In the genomic region with DNA sequence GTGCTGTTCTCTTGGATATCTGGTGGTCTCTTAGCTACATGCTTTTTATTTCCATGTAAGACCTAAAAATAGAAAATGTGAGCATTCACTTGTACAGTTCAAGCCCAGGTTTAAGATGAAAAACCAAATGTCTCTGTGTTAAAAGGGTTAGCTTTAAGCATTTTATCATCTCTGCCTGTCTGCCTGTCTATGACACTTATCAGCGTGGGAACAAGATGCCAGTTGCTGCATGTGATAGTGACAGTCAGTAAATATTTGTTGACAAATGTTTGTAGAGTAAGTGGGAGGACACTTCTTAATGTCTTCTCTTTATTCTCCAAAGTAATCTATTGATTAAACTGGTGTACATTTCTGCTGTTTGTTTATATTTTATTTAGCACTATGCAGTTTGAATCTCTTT, we compare ENCODE assay signal across 22 mouse cellular contexts. TPM values are rescaled to one million over a fixed set of nuclear protein-coding genes. Genes with fewer than 3 reads are reported as not detected.
A peak's percentile ranks its signal among the peaks of the same experiment; 100 is the strongest.
DNase-seq lines count a peak whose midpoint lies in the region; ATAC-seq and TF ChIP-seq lines count a peak whose summit lies in the region.
"Had no signal": no experiment of that assay in that cellular context is flagged by ENCODE, and none has a peak within 500 bp of the region (broad histone marks: within the 10 kb centered on the region; RNA-seq: fewer than 3 reads in every experiment).

No protein-coding gene starts in this region.

- intact Hi-C loops in gastrocnemius, adult 2 months (cut with DNase I), result no loop called here

- TF ChIP-seq EP300 in MEL (IDR thresholded peaks at IDR 0.05; ENCODE audit: low read depth in 1 of 2, low read length in 2 of 2), result peak in 1 of 2 experiments; percentile 10; a peak in 1 of 4 replicates
- TF ChIP-seq EP300 in liver, postnatal 0 days (IDR thresholded peaks at IDR 0.05; ENCODE audit: low read depth), result peak; percentile 76; the same call in 1 of the 2 replicates

- TF ChIP-seq RAD21 in MEL (IDR thresholded peaks at IDR 0.05; ENCODE audit: low read depth, low read length), result no peak

- H3K36me3 ChIP-seq in MEL (ENCODE audit: control insufficient read depth in 1 of 2, insufficient read depth in 2 of 2, low read length in 2 of 2), result peaks cover 0 to 5% of the 10 kb centered on the region in 2 experiments; a peak in 2 of 4 replicates
- H3K36me3 ChIP-seq in liver, embryonic 13.5 days, result no peaks in the 10 kb centered on the region
- H3K36me3 ChIP-seq in liver, postnatal 0 days (replicated peaks; ENCODE audit: insufficient read depth, low read length), result no peaks in the 10 kb centered on the region
- no peaks in the 10 kb centered on the region for H3K36me3 ChIP-seq in forebrain, embryonic 10.5 days (replicated peaks)
- H3K36me3 ChIP-seq: embryonic facial prominence, embryonic 13.5 days; forebrain, embryonic 15.5 days; G1E; heart, embryonic 15.5 days; hindbrain, embryonic 10.5 days had no signal

- H3K79me2 ChIP-seq in MEL (ENCODE audit: control insufficient read depth, insufficient read depth, low read length, poor library complexity), result no peaks in the 10 kb centered on the region

- no peak overlapping the region for H3K4me2 ChIP-seq in liver, embryonic 13.5 days
- no peak overlapping the region for H3K4me2 ChIP-seq in liver, postnatal 0 days (ENCODE audit: low read depth, low read length)
- H3K4me2 ChIP-seq: embryonic facial prominence, embryonic 13.5 days; forebrain, embryonic 15.5 days; heart, embryonic 11.5 days; heart, embryonic 15.5 days; hindbrain, embryonic 14.5 days had no signal

- H3K27ac ChIP-seq in gastrocnemius, adult 2 months, result peak overlapping the region; percentile 83
- no peak overlapping the region for H3K27ac ChIP-seq in MEL (ENCODE audit: control insufficient read depth, low read depth, low read length)
- H3K27ac ChIP-seq in liver, embryonic 13.5 days, result peak overlapping the region; percentile 62
- no peak overlapping the region for H3K27ac ChIP-seq in liver, postnatal 0 days (ENCODE audit: low read depth)
- no peak overlapping the region for H3K27ac ChIP-seq in forebrain, embryonic 10.5 days
- H3K27ac ChIP-seq: embryonic facial prominence, embryonic 13.5 days; forebrain, embryonic 15.5 days; heart, embryonic 15.5 days; hindbrain, embryonic 10.5 days; hindbrain, embryonic 14.5 days had no signal

- peak overlapping the region; percentile 72 for H3K4me3 ChIP-seq in gastrocnemius, adult 2 months
- H3K4me3 ChIP-seq in MEL (ENCODE audit: control insufficient read depth in 1 of 2, insufficient read depth in 1 of 2, low read depth in 2 of 2, low read length in 2 of 2), result no peak overlapping the region
- no peak overlapping the region for H3K4me3 ChIP-seq in liver, embryonic 13.5 days (replicated peaks)
- no peak overlapping the region for H3K4me3 ChIP-seq in liver, postnatal 0 days (ENCODE audit: low read depth, low read length)
- H3K4me3 ChIP-seq in forebrain, embryonic 10.5 days, result no peak overlapping the region
- H3K4me3 ChIP-seq: embryonic facial prominence, embryonic 13.5 days; forebrain, embryonic 15.5 days; heart, embryonic 15.5 days; hindbrain, embryonic 10.5 days had no signal

- TF ChIP-seq CTCF in gastrocnemius, adult 2 months (IDR thresholded peaks at IDR 0.05), result no peak
- no peak for TF ChIP-seq CTCF in MEL (IDR thresholded peaks at IDR 0.05 in 2 of 3, conservative IDR thresholded peaks at IDR 0.05 in 1 of 3; ENCODE audit: control insufficient read depth in 1 of 3, insufficient read depth in 1 of 3, low read depth in 2 of 3, low read length in 3 of 3, poor library complexity in 1 of 3, severe bottlenecking in 1 of 3)
- TF ChIP-seq CTCF in liver, postnatal 0 days (IDR thresholded peaks at IDR 0.05; ENCODE audit: low read depth), result no peak

- no peak overlapping the region for H3K9ac ChIP-seq in MEL (ENCODE audit: control insufficient read depth, low read depth, low read length, poor library complexity, severe bottlenecking)
- H3K9ac ChIP-seq in liver, embryonic 13.5 days, result peak overlapping the region; percentile 4; the same call in 1 of the 2 replicates
- H3K9ac ChIP-seq in liver, postnatal 0 days (replicated peaks), result no peak overlapping the region
- H3K9ac ChIP-seq: embryonic facial prominence, embryonic 13.5 days; forebrain, embryonic 15.5 days; heart, embryonic 15.5 days; hindbrain, embryonic 14.5 days had no signal

- no peak for TF ChIP-seq POLR2A in MEL (IDR thresholded peaks at IDR 0.05; ENCODE audit: control insufficient read depth in 1 of 2, insufficient read depth in 1 of 2, low read depth in 1 of 2, low read length in 2 of 2, poor library complexity in 1 of 2)

- no peaks in the 10 kb centered on the region for H3K9me3 ChIP-seq in MEL (replicated peaks; ENCODE audit: insufficient read depth, low read length)
- H3K9me3 ChIP-seq in liver, embryonic 13.5 days (replicated peaks), result no peaks in the 10 kb centered on the region
- no peaks in the 10 kb centered on the region for H3K9me3 ChIP-seq in liver, postnatal 0 days (ENCODE audit: low read length)
- H3K9me3 ChIP-seq in forebrain, embryonic 10.5 days, result no peaks in the 10 kb centered on the region
- H3K9me3 ChIP-seq: embryonic facial prominence, embryonic 13.5 days; forebrain, embryonic 15.5 days; G1E; heart, embryonic 15.5 days; hindbrain, embryonic 10.5 days had no signal

- no peak for DNase-seq in gastrocnemius, adult 2 months
- no peak for DNase-seq in gastrocnemius, adult 18-20 months (ENCODE audit: low spot score)
- no peak for DNase-seq in MEL (ENCODE audit: low read depth, low spot score)
- no peak for DNase-seq in liver, embryonic 13.5 days
- no peak for DNase-seq in liver, postnatal 0 days
- no peak for DNase-seq in forebrain, embryonic 10.5 days (ENCODE audit: extremely low spot score, low spot score)
- no peak for DNase-seq in adrenal gland, postnatal 36 days
- DNase-seq in spleen, postnatal 4 days (ENCODE audit: low spot score in 2 of 2), result no peak
- DNase-seq: adrenal gland, postnatal 10 days; B cell, adult 2 months; cerebellum, adult 18-20 months; cerebellum, adult 9-11 months; cerebellum, postnatal 36 days; gastrocnemius, postnatal 25 days had no signal

- H3K27me3 ChIP-seq in MEL (ENCODE audit: control insufficient read depth in 1 of 2, insufficient read depth in 2 of 2, low read length in 2 of 2), result no peaks in the 10 kb centered on the region
- H3K27me3 ChIP-seq in liver, embryonic 13.5 days, result no peaks in the 10 kb centered on the region
- no peaks in the 10 kb centered on the region for H3K27me3 ChIP-seq in liver, postnatal 0 days (ENCODE audit: insufficient read depth, low read length)
- H3K27me3 ChIP-seq in forebrain, embryonic 10.5 days (ENCODE audit: poor library complexity, severe bottlenecking), result no peaks in the 10 kb centered on the region
- H3K27me3 ChIP-seq: forebrain, embryonic 15.5 days; heart, embryonic 15.5 days had no signal

- peaks cover 5 to 11% of the 10 kb centered on the region in 2 experiments for H3K4me1 ChIP-seq in MEL (ENCODE audit: control insufficient read depth in 1 of 2, insufficient read depth in 2 of 2, low read length in 2 of 2)
- peaks cover 36% of the 10 kb centered on the region for H3K4me1 ChIP-seq in liver, embryonic 13.5 days (replicated peaks)
- peaks cover 9% of the 10 kb centered on the region; the same call in 1 of the 2 replicates for H3K4me1 ChIP-seq in liver, postnatal 0 days (ENCODE audit: insufficient read depth)
- H3K4me1 ChIP-seq in forebrain, embryonic 10.5 days, result no peaks in the 10 kb centered on the region
- H3K4me1 ChIP-seq: embryonic facial prominence, embryonic 13.5 days; forebrain, embryonic 15.5 days; hindbrain, embryonic 10.5 days had no signal

- 24% methylated on average over 1 of the region's 1 CpGs for WGBS in liver, embryonic 13.5 days (ENCODE audit: insufficient replicate concordance)
- 34% methylated on average over 1 of the region's 1 CpGs for WGBS in liver, postnatal 0 days (ENCODE audit: insufficient replicate concordance)
- WGBS in forebrain, embryonic 10.5 days, result 90% methylated on average over 1 of the region's 1 CpGs

- ATAC-seq in liver, embryonic 13.5 days (ENCODE audit: low read depth), result peak; percentile 73
- ATAC-seq in liver, postnatal 0 days, result no peak
- ATAC-seq: CD4-positive, CD25-positive, alpha-beta regulatory T cell, adult 4 months; forebrain, embryonic 15.5 days had no signal

TF ChIP-seq in MEL, 35 proteins besides CTCF, POLR2A, EP300 and RAD21:
- TF ChIP-seq GATA1 (IDR thresholded peaks at IDR 0.05; ENCODE audit: low read depth, low read length) (peak; percentile 48; the same call in 1 of the 2 replicates), USF1 (IDR thresholded peaks at IDR 0.05; ENCODE audit: low read depth, low read length) (no peak), MAFK (IDR thresholded peaks at IDR 0.05; ENCODE audit: borderline replicate concordance, low read depth, low read length) (no peak), KAT2A (conservative IDR thresholded peaks at IDR 0.05; ENCODE audit: low read depth, low read length) (no peak), MAX (IDR thresholded peaks at IDR 0.05; ENCODE audit: low read length) (no peak), ZMIZ1 (IDR thresholded peaks at IDR 0.05; ENCODE audit: low read depth, low read length) (no peak), MYC (IDR thresholded peaks at IDR 0.05; ENCODE audit: low read depth, low read length) (no peak), ETS1 (IDR thresholded peaks at IDR 0.05; ENCODE audit: low read depth, low read length) (peak; percentile 33; the same call in 1 of the 2 replicates), CHD2 (IDR thresholded peaks at IDR 0.05; ENCODE audit: low read length) (no peak)

RNA-seq across cellular contexts. Expression of gene Exoc6, which starts 12.5 kb away (rescaled TPM):
- total RNA-seq in gastrocnemius, adult 2 months (2021), result 10 to 100 TPM; 51.3 to 67.3 TPM
- total RNA-seq in gastrocnemius, adult 18-20 months (2021), result 10 to 100 TPM; 55.6 to 59.9 TPM
- 30.2 and 30.9 TPM in 2 replicates for total RNA-seq in MEL (2012; rRNA removed)
- polyA plus RNA-seq in MEL (2012; ENCODE audit: insufficient read depth in 1 of 2, insufficient read length in 2 of 2, low read depth in 1 of 2, low replicate concordance in 2 of 2, missing spikeins in 1 of 2), result 10 to 100 TPM in 1 of 2 experiments, not detected in 1; 41.2 TPM
- 34.3 and 41.6 TPM in 2 replicates for polyA plus RNA-seq in liver, embryonic 13.5 days (2015; fragmentation: Nextera tagmentation; extraction: Ambion mirVana)
- 15.2 and 18.9 TPM in 2 replicates for polyA plus RNA-seq in liver, postnatal 0 days (2015; fragmentation: Nextera tagmentation; extraction: Ambion mirVana)
- 9.3 and 9.6 TPM in 2 replicates for polyA plus RNA-seq in forebrain, embryonic 10.5 days (2016; fragmentation: Nextera tagmentation; extraction: Ambion mirVana)
- total RNA-seq in adrenal gland, postnatal 36 days (2021), result 10 to 100 TPM; 16.7 to 24.6 TPM

Comparison
In these comparisons a context has a peak if more than half of its experiments do, and no peak if none do; other contexts are left out.
1. H3K27ac ChIP-seq: peak in gastrocnemius, adult 2 months (single experiment) and liver, embryonic 13.5 days (single experiment); none in MEL (single experiment), liver, postnatal 0 days (single experiment) and forebrain, embryonic 10.5 days (single experiment).